Mouse (Mus musculus): ENCODE results near the gene Gm4969.
"Not testable (repeated sequence)": the region's sequence is repeated elsewhere in the genome, so short reads cannot be mapped to it uniquely, and the experiment has no call there.

Gm4969 gene

DNA sequence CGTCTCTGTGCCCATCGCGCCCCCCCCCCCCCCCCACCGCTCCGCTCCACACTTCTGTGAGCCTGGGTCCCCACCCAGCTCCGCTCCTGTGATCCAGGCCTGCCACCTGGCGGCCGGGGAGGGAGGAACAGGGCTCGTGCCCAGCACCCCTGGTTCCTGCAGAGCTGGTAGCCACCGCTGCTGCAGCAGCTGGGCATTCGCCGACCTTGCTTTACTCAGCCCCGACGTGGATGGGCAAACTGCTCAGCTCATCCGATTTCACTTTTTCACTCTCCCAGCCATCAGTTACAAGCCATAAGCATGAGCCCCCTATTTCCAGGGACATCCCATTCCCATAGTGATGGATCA, 25.0 kb downstream of the Gm4969 start:
- DNase-seq = peak; percentile 41

GRCm38 (mm10) chr7:19092381-19093173, 25.6 kb downstream of the Gm4969 start:
- DNase-seq = peak; percentile 38

DNA sequence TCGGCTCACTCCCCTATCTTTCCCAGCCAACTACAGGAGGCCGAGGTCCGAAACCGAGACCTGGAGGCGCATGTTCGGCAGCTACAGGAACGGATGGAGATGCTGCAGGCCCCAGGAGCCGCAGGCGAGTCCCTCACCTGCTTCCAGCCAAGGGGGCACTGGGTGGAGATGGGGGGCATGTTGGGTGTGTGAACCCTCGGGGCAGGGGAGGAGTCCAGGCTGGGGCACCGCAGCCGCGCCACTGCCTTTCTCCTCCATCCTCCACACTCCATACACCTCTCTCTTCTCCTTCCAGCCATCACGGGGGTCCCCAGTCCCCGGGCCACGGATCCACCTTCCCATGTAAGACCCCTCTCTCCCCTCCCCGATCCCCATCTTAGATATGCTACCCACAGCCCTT, 26.3 kb downstream of the Gm4969 start:
- peak; percentile 14 for DNase-seq

GRCm38 (mm10) chr7:19088813-19089212, 29.4 kb downstream of the Gm4969 start:
- DNase-seq = peak; percentile 22

GRCm38 (mm10) chr7:19086760-19087159, 31.4 kb downstream of the Gm4969 start:
- no peak for DNase-seq

DNA sequence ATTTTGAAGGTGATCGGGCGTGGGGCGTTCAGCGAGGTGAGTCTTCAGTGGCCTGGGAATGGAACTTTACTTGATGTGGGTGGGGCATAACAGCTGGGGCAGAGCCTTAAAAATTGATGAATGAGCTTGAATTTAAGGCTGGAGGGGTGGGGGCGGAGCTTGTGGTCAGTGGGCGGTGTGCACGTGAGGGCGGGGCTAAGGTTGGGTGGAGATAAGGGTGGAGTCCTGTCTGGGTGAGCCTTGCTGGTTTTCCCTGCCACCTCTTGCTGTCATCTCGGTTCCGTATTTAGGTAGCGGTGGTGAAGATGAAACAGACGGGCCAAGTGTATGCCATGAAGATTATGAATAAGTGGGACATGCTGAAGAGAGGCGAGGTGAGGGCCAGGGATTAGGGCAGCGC, 32.1 kb downstream of the Gm4969 start:
- peak; percentile 16 for DNase-seq

DNA sequence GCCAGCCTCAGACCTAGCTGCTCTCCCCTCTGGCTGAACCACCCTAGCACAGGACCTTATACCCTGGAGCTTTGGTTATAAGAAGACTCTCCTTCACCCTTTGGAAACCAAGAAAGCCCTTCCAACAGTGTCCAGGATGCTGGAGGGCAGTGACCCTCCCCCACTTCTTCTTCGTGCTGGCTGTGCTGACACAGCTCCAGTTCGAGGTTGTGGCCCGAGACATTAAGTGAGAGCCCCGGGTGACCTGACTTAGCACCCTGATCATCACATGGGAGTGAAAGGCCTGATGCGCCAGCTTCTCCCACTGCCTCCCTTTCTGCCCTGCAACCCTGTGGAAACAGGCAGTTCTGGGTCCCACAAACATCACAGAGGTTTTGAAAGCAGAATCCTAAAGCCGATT, 32.7 kb downstream of the Gm4969 start:
- no peak for DNase-seq

- no peak for DNase-seq
Measured at GRCm38 (mm10) chr7:19084921-19085473, 33.2 kb downstream of the Gm4969 start.

- no peak for DNase-seq
Measured at GRCm38 (mm10) chr7:19084277-19084771, 33.8 kb downstream of the Gm4969 start.

DNA sequence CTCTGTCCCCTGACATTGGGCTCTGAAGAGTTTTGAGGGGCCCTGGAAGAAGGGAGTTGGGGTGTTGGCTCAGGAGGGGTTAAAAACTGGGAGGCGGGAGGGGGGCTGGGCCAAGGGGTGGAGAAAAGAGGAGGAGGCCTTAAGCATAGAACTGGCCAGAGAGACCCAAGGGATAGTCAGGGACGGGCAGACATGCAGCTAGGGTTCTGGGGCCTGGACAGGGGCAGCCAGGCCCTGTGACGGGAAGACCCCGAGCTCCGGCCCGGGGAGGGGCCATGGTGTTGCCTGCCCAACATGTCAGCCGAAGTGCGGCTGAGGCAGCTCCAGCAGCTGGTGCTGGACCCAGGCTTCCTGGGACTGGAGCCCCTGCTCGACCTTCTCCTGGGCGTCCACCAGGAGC, 34.5 kb downstream of the Gm4969 start, which contains the start of gene Dmpk:
TSS of gene Dmpk (plus strand) at position 149 of the 400 bp plus-strand sequence.
- no peak for DNase-seq

DNA sequence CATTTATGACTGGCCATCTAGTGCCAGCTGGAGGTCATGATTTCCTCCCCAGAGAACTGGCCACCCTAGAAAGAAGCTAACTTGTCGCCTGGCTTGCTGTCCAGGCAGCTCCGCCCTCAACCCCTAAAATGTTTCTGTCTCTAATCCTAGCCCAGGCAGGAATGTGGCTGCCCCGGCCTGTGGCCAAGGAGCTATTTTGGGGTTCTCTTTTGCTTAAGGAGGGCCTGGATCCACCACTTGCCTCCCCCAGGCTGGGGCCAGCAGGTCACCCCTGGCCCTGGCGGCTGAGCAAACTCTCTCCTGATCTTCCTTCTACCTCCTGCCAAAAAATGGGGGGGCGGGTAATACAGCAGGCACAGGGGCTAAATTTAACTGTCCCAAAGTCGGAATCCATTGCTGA, 35.1 kb downstream of the Gm4969 start:
- DNase-seq = peak; percentile 23

GRCm38 (mm10) chr7:19082171-19082570, 36.0 kb downstream of the Gm4969 start:
- DNase-seq = no peak

DNA sequence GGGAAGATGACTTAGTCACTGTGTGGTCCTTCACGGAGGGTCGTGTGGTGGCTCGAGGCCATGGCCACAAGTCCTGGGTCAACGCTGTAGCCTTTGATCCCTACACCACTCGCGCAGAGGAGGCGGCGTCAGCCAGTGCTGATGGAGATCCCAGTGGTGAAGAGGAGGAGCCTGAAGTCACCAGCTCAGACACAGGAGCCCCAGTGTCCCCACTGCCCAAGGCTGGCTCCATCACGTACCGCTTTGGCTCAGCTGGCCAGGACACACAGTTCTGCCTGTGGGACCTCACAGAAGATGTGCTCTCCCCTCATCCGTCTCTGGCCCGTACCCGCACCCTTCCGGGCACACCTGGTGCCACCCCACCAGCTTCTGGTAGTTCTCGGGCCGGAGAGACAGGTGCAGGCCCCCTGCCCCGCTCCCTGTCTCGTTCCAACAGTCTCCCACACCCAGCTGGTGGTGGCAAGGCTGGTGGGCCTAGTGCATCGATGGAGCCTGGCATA, 37.7 kb downstream of the Gm4969 start:
- peak; percentile 17 for DNase-seq

DNA sequence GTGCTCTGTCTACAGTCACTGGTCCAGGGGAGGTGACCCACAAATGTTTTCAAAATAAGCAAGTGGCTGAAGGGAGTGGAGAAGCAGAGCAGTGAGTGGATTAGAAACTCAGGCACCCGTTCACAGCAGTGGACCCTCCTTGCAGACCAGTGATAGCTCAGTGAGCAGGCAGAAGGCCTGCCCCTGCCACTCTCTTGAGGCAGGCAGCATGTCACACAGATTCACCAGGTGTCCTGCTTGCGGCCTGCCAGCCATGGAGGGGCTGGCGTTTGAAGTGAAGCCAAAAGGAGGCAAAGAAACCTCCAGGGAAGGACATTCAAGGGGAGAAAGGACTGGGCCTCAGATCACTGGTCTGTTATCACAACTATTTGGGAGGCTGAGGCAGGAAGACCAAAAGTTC, 39.4 kb downstream of the Gm4969 start:
- no peak for DNase-seq

- DNase-seq = peak; percentile 34
Measured at GRCm38 (mm10) chr7:19077761-19078160, 40.4 kb downstream of the Gm4969 start.

DNA sequence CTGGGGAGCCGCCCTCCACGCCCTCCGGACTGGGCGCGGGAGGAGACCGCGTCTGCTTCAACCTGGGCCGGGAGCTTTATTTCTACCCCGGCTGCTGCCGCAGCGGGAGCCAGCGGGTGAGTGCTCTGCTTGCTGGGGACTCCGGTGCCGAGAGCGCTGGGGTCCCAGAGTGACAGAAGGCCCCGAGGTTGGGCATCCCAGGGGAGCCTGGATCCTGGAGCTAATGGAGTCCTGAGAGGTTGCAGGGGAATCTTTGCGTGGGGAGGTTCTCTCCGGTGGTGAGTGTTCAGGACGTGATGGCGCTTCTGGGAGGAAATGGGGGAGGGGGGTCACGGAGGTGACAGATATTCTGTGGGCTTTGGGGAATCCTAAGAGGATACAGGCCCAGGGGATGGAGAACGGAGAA, 41.6 kb downstream of the Gm4969 start:
- peak; percentile 55 for DNase-seq

DNA sequence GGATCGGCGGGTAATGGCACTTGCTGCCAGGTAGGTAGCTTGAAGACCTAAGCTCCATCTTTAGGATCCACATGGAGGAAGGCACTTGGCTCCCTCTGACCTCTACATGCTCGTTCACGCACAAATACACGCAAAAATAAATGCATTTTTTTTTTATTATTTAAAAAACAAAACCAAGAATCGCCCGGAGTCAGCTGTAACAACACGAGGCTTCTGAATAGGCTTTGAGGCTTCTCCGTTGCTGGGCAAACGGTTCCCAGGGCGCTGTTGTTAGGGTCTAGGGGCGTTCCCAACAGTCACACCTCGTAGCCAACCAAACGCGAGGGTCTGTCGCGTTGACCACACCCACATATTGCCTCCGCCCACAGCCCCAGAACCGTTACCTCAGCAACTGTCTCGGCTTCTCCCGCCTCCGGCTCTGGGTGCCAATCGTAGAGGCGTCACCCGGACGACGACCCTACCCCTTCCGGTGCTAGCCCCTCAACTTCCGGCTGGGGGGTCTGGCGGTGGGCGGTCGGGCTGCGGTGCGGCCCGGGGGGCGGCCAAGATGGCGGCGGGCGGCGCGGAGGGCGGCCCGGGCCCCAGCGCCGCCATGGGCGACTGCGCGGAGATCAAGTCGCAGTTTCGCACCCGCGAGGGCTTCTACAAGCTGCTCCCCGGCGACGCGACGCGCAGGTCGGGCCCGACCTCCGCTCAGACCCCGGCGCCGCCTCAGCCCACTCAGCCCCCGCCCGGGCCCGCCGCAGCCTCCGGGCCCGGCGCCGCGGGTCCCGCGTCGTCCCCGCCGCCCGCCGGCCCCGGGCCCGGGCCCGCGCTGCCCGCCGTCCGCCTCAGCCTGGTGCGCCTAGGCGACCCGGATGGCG, 42.2 kb downstream of the Gm4969 start, which contains the start of gene Dmwd:
TSS of gene Dmwd (plus strand) at position 505 of the 863 bp plus-strand sequence.
- peak; percentile 94 for DNase-seq

GRCm38 (mm10) chr7:19075231-19075630, 42.9 kb downstream of the Gm4969 start:
- no peak for DNase-seq

GRCm38 (mm10) chr7:19074494-19074893, 43.7 kb downstream of the Gm4969 start:
- DNase-seq = peak; percentile 21

- peak; percentile 45 for DNase-seq
Measured at GRCm38 (mm10) chr7:19073504-19073903, 44.7 kb downstream of the Gm4969 start.

- not testable (repeated sequence) for DNase-seq
Measured at GRCm38 (mm10) chr7:19071024-19071423, 47.1 kb downstream of the Gm4969 start.

- peak; percentile 13 for DNase-seq
Measured at GRCm38 (mm10) chr7:19069500-19069899, 48.7 kb downstream of the Gm4969 start.

- peak; percentile 34 for DNase-seq
Measured at GRCm38 (mm10) chr7:19068707-19069106, 49.5 kb downstream of the Gm4969 start.
